Mouse (Mus musculus) C2C12 (cell line): ENCODE measurements around the gene Gtf2h1.

Experiments
- CEBPB ChIP-seq: IDR thresholded peaks from one replicate; pipeline ENCODE4 v1.6.1; 2011; ENCODE audit warnings: low read depth, mild to moderate bottlenecking, control low read depth, moderate library complexity
- CTCF ChIP-seq: IDR thresholded peaks from one replicate; pipeline ENCODE4 v1.5.1; 2011; ENCODE audit not compliant: control insufficient read depth, insufficient read depth, insufficient read length
- MAX ChIP-seq: IDR thresholded peaks from one replicate; pipeline ENCODE4 v1.6.1; 2011; ENCODE audit warnings: mild to moderate bottlenecking, control low read depth
- MYOG ChIP-seq: IDR thresholded peaks from one replicate; pipeline ENCODE4 v1.6.1; 2011; ENCODE audit not compliant: control insufficient read depth, insufficient read length; ENCODE audit errors: extremely low read depth
- USF1 ChIP-seq: IDR thresholded peaks from one replicate; pipeline ENCODE4 v1.6.1; 2011; ENCODE audit warnings: low read depth, mild to moderate bottlenecking, control low read depth, moderate library complexity

GRCm38 (mm10) chr7:46796779-46797178 lies 876 bp downstream of the Gtf2h1 start:
- TF ChIP-seq CTCF (no peak), USF1 (no peak), MYOG (no peak), CEBPB (no peak), MAX (no peak)
